Mouse (Mus musculus) CH12.LX (cell line): Measurements from ENCODE around the gene Swsap1. TPM values are rescaled to one million over a fixed set of nuclear protein-coding genes. Genes with fewer than 3 reads are reported as not detected.

Source experiments
- DNase-seq: peaks from one replicate; pipeline ENCODE4 v3.0.0-alpha.2; 2013; ENCODE audit errors: extremely low read depth
- H3K27ac ChIP-seq: 2 replicates; pipeline ENCODE4 v1.5.1; 2012; ENCODE audit warnings: low read depth, mild to moderate bottlenecking, control low read depth, moderate library complexity; ENCODE audit not compliant: insufficient read depth
- H3K27me3 ChIP-seq: replicated peaks from 2 replicates; pipeline ENCODE3; 2012; ENCODE audit warnings: inconsistent platforms
- H3K36me3 ChIP-seq, 2 experiments: replicated peaks in 1 of 2; 2 replicates each; pipeline versions ENCODE3 to v1.6.1; 2012; ENCODE audit warnings: inconsistent platforms in 1 of 2, low read length in 1 of 2, mild to moderate bottlenecking in 1 of 2, mixed read lengths in 1 of 2, moderate library complexity in 1 of 2; ENCODE audit not compliant: control insufficient read depth in 1 of 2, insufficient read depth in 1 of 2
- H3K4me1 ChIP-seq, 2 experiments: 2 replicates each; pipeline ENCODE4 v1.6.1; 2012; ENCODE audit warnings: inconsistent platforms in 1 of 2, moderate library complexity in 1 of 2; ENCODE audit not compliant: insufficient read depth in 2 of 2, control insufficient read depth in 1 of 2
- H3K4me2 ChIP-seq: 2 replicates; pipeline ENCODE4 v1.6.1; 2012; ENCODE audit warnings: low read depth, mild to moderate bottlenecking, control low read depth; ENCODE audit not compliant: poor library complexity, insufficient read depth, severe bottlenecking
- H3K4me3 ChIP-seq, 3 experiments: fragments of 150-350 bp in 1 of 3; sonication (generic) in 1 of 3; replicated peaks in 1 of 3; 2 replicates each; pipeline versions ENCODE3 to v1.5.1; 2011 to 2012; ENCODE audit warnings: low read depth in 2 of 3, low read length in 2 of 3, mild to moderate bottlenecking in 2 of 3, moderate library complexity in 2 of 3, control low read depth in 1 of 3, improper control_type of control experiment in 1 of 3, inconsistent platforms in 1 of 3, mixed read lengths in 1 of 3; ENCODE audit not compliant: poor library complexity in 1 of 3
- H3K79me2 ChIP-seq: replicated peaks from 2 replicates; pipeline ENCODE4 v1.6.1; 2012; ENCODE audit warnings: mild to moderate bottlenecking, moderate library complexity; ENCODE audit not compliant: control insufficient read depth, poor library complexity, insufficient read depth, severe bottlenecking; ENCODE audit errors: extremely low read depth
- H3K9ac ChIP-seq: 2 replicates; pipeline ENCODE4 v1.6.1; 2012; ENCODE audit warnings: low read depth, mild to moderate bottlenecking, control low read depth, moderate library complexity; ENCODE audit not compliant: insufficient read depth
- H3K9me3 ChIP-seq: replicated peaks from 2 replicates; pipeline ENCODE3; 2012; ENCODE audit warnings: low read length, inconsistent platforms, mixed read lengths
- BHLHE40 ChIP-seq: IDR thresholded peaks from 2 replicates; pipeline ENCODE4 v1.6.1; 2011; ENCODE audit warnings: mild to moderate bottlenecking, low read depth, low read length, improper control_type of control experiment
- CTCF ChIP-seq, 2 experiments: IDR thresholded peaks in 1 of 2; conservative IDR thresholded peaks in 1 of 2; 2 replicates each; pipeline ENCODE4 v1.5.1; 2011 to 2012; ENCODE audit warnings: low read depth in 2 of 2, low read length in 2 of 2, improper control_type of control experiment in 1 of 2, inconsistent platforms in 1 of 2, mild to moderate bottlenecking in 1 of 2, moderate library complexity in 1 of 2
- E2F4 ChIP-seq: IDR thresholded peaks from 2 replicates; pipeline ENCODE4 v1.6.1; 2011; ENCODE audit warnings: low read depth, low read length, improper control_type of control experiment; ENCODE audit not compliant: insufficient replicate concordance
- EP300 ChIP-seq: IDR thresholded peaks from 2 replicates; pipeline ENCODE4 v1.6.1; 2011; ENCODE audit warnings: low read length, improper control_type of control experiment
- GABPA ChIP-seq: IDR thresholded peaks from 2 replicates; pipeline ENCODE4 v1.6.1; 2012; ENCODE audit warnings: low read depth, low read length, improper control_type of control experiment, inconsistent platforms; ENCODE audit not compliant: insufficient replicate concordance
- MAFK ChIP-seq: IDR thresholded peaks from 2 replicates; pipeline ENCODE4 v1.6.1; 2011; ENCODE audit warnings: low read length, improper control_type of control experiment; ENCODE audit not compliant: insufficient replicate concordance
- MEF2A ChIP-seq: IDR thresholded peaks from 2 replicates; pipeline ENCODE4 v1.6.1; 2014; ENCODE audit warnings: low read depth, mild to moderate bottlenecking, inconsistent platforms, low read length, improper control_type of control experiment, borderline replicate concordance
- NELFE ChIP-seq: IDR thresholded peaks from 2 replicates; pipeline ENCODE4 v1.6.1; 2011; ENCODE audit warnings: low read depth, low read length, improper control_type of control experiment
- NRF1 ChIP-seq: IDR thresholded peaks from 2 replicates; pipeline ENCODE4 v1.6.1; 2014; ENCODE audit warnings: low read depth, mild to moderate bottlenecking, inconsistent platforms, low read length, improper control_type of control experiment, moderate library complexity
- PAX5 ChIP-seq: IDR thresholded peaks from 2 replicates; pipeline ENCODE4 v1.6.1; 2012; ENCODE audit warnings: low read length, inconsistent platforms, mixed read lengths
- POLR2A ChIP-seq: IDR thresholded peaks from 2 replicates; pipeline ENCODE4 v1.6.1; 2011; ENCODE audit warnings: low read depth, mild to moderate bottlenecking, improper control_type of control experiment, low read length
- POLR2AphosphoS2 ChIP-seq: IDR thresholded peaks from 2 replicates; pipeline ENCODE4 v1.6.1; 2011; ENCODE audit warnings: low read depth, low read length, improper control_type of control experiment
- SIN3A ChIP-seq: IDR thresholded peaks from 2 replicates; pipeline ENCODE4 v1.6.1; 2012; ENCODE audit warnings: low read length, improper control_type of control experiment, inconsistent platforms
- USF1 ChIP-seq: IDR thresholded peaks from 2 replicates; pipeline ENCODE4 v1.6.1; 2014; ENCODE audit warnings: low read depth, mild to moderate bottlenecking, inconsistent platforms, low read length, improper control_type of control experiment
- ZKSCAN1 ChIP-seq: IDR thresholded peaks from 2 replicates; pipeline ENCODE4 v1.6.1; 2012; ENCODE audit warnings: low read depth, inconsistent platforms, low read length, improper control_type of control experiment, borderline replicate concordance
- ZNF384 ChIP-seq: IDR thresholded peaks from 2 replicates; pipeline ENCODE4 v1.6.1; 2012; ENCODE audit warnings: low read depth, low read length, improper control_type of control experiment, inconsistent platforms
- dilution Hi-C: fragments of 300-500 bp; cut with MboI; formaldehyde crosslinking; loops from 2 replicates; pipeline ENCODE4 v1.14.3; 2020; ENCODE audit warnings: low sequenced_read_pairs; ENCODE audit not compliant: extremely low pct_unique_long_range_greater_than_20kb, extremely low pct_ligation_motif_present
- in situ Hi-C: fragments of 300-500 bp; cut with MboI; formaldehyde crosslinking; loops from 3 replicates; pipeline ENCODE4 v1.14.3; 2019; ENCODE audit warnings: low sequenced_read_pairs, low pct_ligation_motif_present, low pct_unique_long_range_greater_than_20kb, mixed read lengths
- polyA plus RNA-seq: library from polyadenylated mRNA; unstranded; fragments of >175 nt; gene quantifications from 2 replicates; pipeline ENCODE4 v1.2.1, GENCODE M21; 2012; ENCODE audit warnings: low read depth; ENCODE audit not compliant: insufficient read length
- total RNA-seq, 2 experiments: library from RNA; depleted of rRNA; stranded (reverse); fragments of 300-350 nt in 1 of 2; fragments of >200 nt in 1 of 2; gene quantifications; 2 replicates each; pipeline ENCODE4 v1.2.3; 2012 to 2014

The Swsap1 gene
- total and polyA plus RNA-seq, 3 experiments = 3.1 to 4.1 (median 4.0) TPM

DNA sequence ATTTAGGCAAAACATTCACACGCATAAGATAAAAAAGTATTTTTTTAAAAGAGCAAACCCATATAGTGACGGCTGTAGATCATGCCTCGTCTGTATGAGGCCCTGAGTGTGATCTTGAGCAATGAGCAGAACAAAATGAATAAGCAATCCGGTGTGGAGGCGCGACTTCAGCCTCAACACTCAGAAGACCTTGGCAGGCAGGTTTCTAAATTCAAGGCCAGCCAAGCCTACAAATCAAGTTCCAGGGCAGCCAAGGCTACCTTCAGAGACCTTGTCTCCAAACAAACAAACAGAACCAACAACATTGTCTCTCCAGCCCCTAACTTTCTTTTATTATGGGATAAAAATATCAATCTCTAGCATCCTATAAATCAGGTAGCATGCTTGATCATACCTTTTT lies 44.7 kb downstream of the Swsap1 start:
- no peak for TF ChIP-seq SIN3A
- no peak for TF ChIP-seq NRF1
- TF ChIP-seq PAX5 = no peak
- TF ChIP-seq POLR2AphosphoS2 = no peak
- no peak for TF ChIP-seq NELFE
- no peak for TF ChIP-seq MAFK
- no peak for TF ChIP-seq USF1
- no peak for TF ChIP-seq CTCF (conservative IDR thresholded peaks at IDR 0.05 in 1 of 2, IDR thresholded peaks at IDR 0.05 in 1 of 2; ENCODE audit: low read depth in 2 of 2, low read length in 2 of 2)
- no peak for TF ChIP-seq ZKSCAN1
- TF ChIP-seq EP300 = no peak
- in situ Hi-C loops (loop anchor here (5.0 kb wide), 1 partner anchor 38 kb away; the partner anchor contains the start of gene Epor), dilution Hi-C loops (no loop called here)
- no peak for DNase-seq
- Histone ChIP-seq H3K9ac (no peak overlapping the region), H3K4me1 (peaks cover 8 to 23% of the 10 kb centered on the region in 2 experiments), H3K36me3 (peaks cover 12 to 16% of the 10 kb centered on the region in 2 experiments), H3K27ac (no peak overlapping the region), H3K79me2 (peaks cover 13% of the 10 kb centered on the region; the same call in 1 of the 2 replicates), H3K4me3 (no peak overlapping the region), H3K4me2 (no peak overlapping the region), H3K9me3 (peaks cover 3% of the 10 kb centered on the region), H3K27me3 (peaks cover 28% of the 10 kb centered on the region)

DNA sequence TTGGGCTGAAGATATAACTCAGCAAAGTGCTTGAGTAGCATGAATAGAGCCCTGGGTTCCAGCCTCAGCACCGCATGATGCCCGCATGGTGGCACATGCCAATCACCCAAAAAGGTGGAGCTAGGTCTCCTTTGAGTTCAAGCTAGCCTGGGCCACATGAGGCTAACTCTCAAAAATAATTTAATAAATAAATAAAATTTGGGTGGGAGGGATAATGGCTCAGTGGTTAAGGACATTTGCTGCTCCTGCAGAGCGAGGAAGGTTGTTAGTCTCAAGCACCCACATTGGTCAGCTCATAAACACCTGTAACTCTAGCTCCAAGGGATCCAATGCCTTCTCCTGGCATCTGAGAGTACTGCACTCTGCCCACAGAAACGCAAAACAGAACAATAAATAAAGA lies 46.1 kb downstream of the Swsap1 start:
- Histone ChIP-seq H3K27ac (no peak overlapping the region), H3K79me2 (peaks cover 13% of the 10 kb centered on the region; the same call in 1 of the 2 replicates), H3K4me1 (peaks cover 8 to 36% of the 10 kb centered on the region in 2 experiments), H3K4me3 (no peak overlapping the region), H3K9me3 (no peaks in the 10 kb centered on the region), H3K36me3 (peaks cover 26 to 30% of the 10 kb centered on the region in 2 experiments), H3K9ac (no peak overlapping the region), H3K27me3 (peaks cover 27% of the 10 kb centered on the region), H3K4me2 (no peak overlapping the region)
- TF ChIP-seq POLR2A (no peak), E2F4 (no peak), MEF2A (no peak), ZNF384 (no peak), BHLHE40 (no peak), GABPA (no peak)
- in situ Hi-C loops = loop anchor here (5.0 kb wide), 1 partner anchor 39 kb away; the partner anchor contains the start of gene Epor
- dilution Hi-C loops = no loop called here
- no peak for DNase-seq
